Mouse (Mus musculus) liver (tissue): ENCODE data around the gene Podxl.
"Not testable (repeated sequence)": the region's sequence is repeated elsewhere in the genome, so short reads cannot be mapped to it uniquely, and the experiment has no call there.

ENCODE experiments used
- DNase-seq: peaks from one replicate; pipeline ENCODE4 v3.0.0-alpha.2; 2020; ENCODE audit warnings: mixed read lengths

Podxl gene

GRCm38 (mm10) chr6:31564901-31565391, 1.2 kb upstream of the Podxl start:
- peak; percentile 34 for DNase-seq

GRCm38 (mm10) chr6:31564182-31564531, 376 bp upstream of the Podxl start:
- DNase-seq: no peak

- DNase-seq: no peak
Observed at GRCm38 (mm10) chr6:31562371-31563080, 1.3 kb downstream of the Podxl start.

GRCm38 (mm10) chr6:31561948-31562347, 1.8 kb downstream of the Podxl start:
- not testable (repeated sequence) for DNase-seq

- no peak for DNase-seq
Observed at GRCm38 (mm10) chr6:31560138-31560959, 3.4 kb downstream of the Podxl start.

- DNase-seq: no peak
Observed at GRCm38 (mm10) chr6:31556460-31557100, 7.2 kb downstream of the Podxl start.

- DNase-seq: no peak
Observed at GRCm38 (mm10) chr6:31550876-31551532, 12.8 kb downstream of the Podxl start.

GRCm38 (mm10) chr6:31549361-31550051, 14.3 kb downstream of the Podxl start:
- DNase-seq: no peak

- DNase-seq: no peak
Observed at GRCm38 (mm10) chr6:31544318-31544717, 19.5 kb downstream of the Podxl start.

GRCm38 (mm10) chr6:31540018-31540417, 23.8 kb downstream of the Podxl start:
- no peak for DNase-seq

- no peak for DNase-seq
Observed at GRCm38 (mm10) chr6:31538112-31538511, 25.7 kb downstream of the Podxl start.

- no peak for DNase-seq
Observed at GRCm38 (mm10) chr6:31537193-31537592, 26.6 kb downstream of the Podxl start.

GRCm38 (mm10) chr6:31534705-31535104, 29.1 kb downstream of the Podxl start:
- DNase-seq: no peak

- DNase-seq: no peak
Observed at GRCm38 (mm10) chr6:31531880-31532279, 31.9 kb downstream of the Podxl start.

GRCm38 (mm10) chr6:31528339-31528738, 35.4 kb downstream of the Podxl start:
- DNase-seq: no peak

- DNase-seq: peak; percentile 66
Observed at GRCm38 (mm10) chr6:31527897-31528296, 35.9 kb downstream of the Podxl start.

GRCm38 (mm10) chr6:31526929-31527328, 36.9 kb downstream of the Podxl start:
- no peak for DNase-seq

GRCm38 (mm10) chr6:31525231-31525900, 38.4 kb downstream of the Podxl start:
- peak; percentile 84 for DNase-seq

- DNase-seq: no peak
Observed at GRCm38 (mm10) chr6:31524647-31525046, 39.1 kb downstream of the Podxl start.

GRCm38 (mm10) chr6:31524121-31524520, 39.7 kb downstream of the Podxl start:
- DNase-seq: no peak

- no peak for DNase-seq
Observed at GRCm38 (mm10) chr6:31523657-31524056, 40.1 kb downstream of the Podxl start.

GRCm38 (mm10) chr6:31523039-31523438, 40.7 kb downstream of the Podxl start:
- DNase-seq: no peak
